Mouse (Mus musculus): ENCODE results near the gene Ercc4. TPM values are rescaled to one million over a fixed set of nuclear protein-coding genes. Genes with fewer than 3 reads are reported as not detected.

The Ercc4 gene
- polyA plus RNA-seq, 1 experiment from 2014 or later, result 15.5 TPM

DNA sequence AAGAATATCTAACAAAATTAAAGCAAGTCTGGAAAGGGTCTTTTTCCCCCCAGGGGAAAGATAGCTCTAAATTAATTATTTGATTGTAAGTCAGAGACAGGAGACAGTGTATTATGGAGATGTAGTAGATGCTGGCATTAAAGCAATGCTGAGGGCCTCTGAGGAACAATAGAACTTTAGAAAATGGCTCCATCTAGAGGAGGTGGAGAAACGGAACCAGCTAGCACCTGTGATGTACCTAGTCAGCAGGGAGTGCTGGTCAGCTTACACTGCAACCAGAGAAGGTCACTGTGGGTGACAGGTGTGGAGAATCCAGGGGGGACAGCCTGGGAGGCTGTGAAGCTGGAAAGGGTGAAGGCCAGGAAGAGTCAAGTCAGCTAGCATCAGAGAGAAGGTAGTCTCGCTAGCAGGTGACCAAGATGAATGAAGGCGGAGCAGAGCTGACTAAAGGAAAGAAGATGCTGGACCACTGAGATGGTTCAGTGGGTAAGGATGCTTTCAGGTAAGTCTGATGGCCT is 48.7 kb downstream of the Ercc4 start:
- no peaks in the 10 kb centered on the region for H3K27me3 ChIP-seq (ENCODE audit: insufficient read depth, low read length)
- no peaks in the 10 kb centered on the region for H3K4me1 ChIP-seq (ENCODE audit: insufficient read depth)
- WGBS, result 61% methylated on average over 3 of the region's 3 CpGs
- DNase-seq, result no peak
- peak; percentile 25 for TF ChIP-seq CTCF (IDR thresholded peaks at IDR 0.05; ENCODE audit: low read depth)
- no peak overlapping the region for H3K4me2 ChIP-seq
- H3K4me3 ChIP-seq (ENCODE audit: low read depth, low read length), result no peak overlapping the region
- no peaks in the 10 kb centered on the region for H3K36me3 ChIP-seq (ENCODE audit: insufficient read depth)
- H3K9me3 ChIP-seq (ENCODE audit: low read depth, low read length), result no peaks in the 10 kb centered on the region
- H3K27ac ChIP-seq (ENCODE audit: low read depth), result no peak overlapping the region
- ATAC-seq (ENCODE audit: insufficient read depth), result no peak
- H3K9ac ChIP-seq, result no peak overlapping the region

DNA sequence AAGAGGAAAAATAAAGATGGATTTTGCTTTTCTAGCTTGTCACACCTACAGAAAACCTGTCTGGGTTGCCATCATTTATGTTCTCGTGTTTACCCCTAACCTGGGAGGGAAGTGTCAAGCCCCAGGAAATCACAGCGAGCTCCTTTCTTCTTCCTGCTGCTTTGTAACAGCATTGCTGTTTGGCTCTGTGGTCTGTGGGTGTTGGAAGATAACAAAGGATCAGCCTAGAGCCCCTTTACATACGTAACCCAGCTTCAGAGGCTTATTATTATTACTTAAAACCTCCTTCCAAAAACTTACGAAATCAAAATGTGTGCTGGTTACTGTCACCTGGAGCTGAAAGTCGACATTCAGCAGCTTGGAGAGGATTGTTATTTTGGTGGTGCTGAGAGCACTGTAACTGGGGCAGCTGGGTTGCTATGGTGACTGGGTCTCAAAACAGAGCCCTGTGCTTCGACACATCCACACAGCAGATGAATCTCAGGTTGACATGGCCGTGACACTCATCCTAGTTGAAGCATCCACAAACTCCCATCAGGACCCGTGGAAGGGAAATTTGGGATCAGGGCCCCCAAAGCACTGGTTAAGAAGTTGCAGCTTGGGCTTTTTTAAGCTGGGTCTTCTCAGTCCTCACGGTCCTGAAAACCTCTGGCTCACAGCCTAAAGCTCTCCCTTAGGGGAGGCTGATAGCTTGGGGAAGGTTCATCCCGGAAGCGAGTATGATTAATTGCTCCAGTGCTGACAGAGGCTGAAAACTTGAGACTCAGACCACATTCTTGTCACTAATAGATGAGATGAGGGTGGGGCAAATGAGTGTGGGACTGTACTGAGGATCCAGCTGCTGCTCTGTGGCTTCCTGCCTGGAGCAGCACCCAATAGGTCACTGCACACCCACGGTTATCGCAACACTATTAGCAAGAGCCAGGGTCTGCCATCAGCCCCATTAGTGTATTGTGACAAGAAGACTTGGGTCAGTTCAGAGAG is 49.7 kb downstream of the Ercc4 start:
- H3K9ac ChIP-seq, result no peak overlapping the region
- peak; percentile 91 for ATAC-seq (ENCODE audit: insufficient read depth)
- no peak for TF ChIP-seq CTCF (IDR thresholded peaks at IDR 0.05; ENCODE audit: low read depth)
- H3K9me3 ChIP-seq (ENCODE audit: low read depth, low read length), result no peaks in the 10 kb centered on the region
- H3K4me1 ChIP-seq (ENCODE audit: insufficient read depth), result no peaks in the 10 kb centered on the region
- no peak overlapping the region for H3K4me3 ChIP-seq (ENCODE audit: low read depth, low read length)
- H3K27me3 ChIP-seq (ENCODE audit: insufficient read depth, low read length), result no peaks in the 10 kb centered on the region
- no peak overlapping the region for H3K27ac ChIP-seq (ENCODE audit: low read depth)
- 18% methylated on average over 13 of the region's 13 CpGs for WGBS
- peak overlapping the region; percentile 65 for H3K4me2 ChIP-seq
- DNase-seq, result peak; percentile 86
- H3K36me3 ChIP-seq (ENCODE audit: insufficient read depth), result no peaks in the 10 kb centered on the region

DNA sequence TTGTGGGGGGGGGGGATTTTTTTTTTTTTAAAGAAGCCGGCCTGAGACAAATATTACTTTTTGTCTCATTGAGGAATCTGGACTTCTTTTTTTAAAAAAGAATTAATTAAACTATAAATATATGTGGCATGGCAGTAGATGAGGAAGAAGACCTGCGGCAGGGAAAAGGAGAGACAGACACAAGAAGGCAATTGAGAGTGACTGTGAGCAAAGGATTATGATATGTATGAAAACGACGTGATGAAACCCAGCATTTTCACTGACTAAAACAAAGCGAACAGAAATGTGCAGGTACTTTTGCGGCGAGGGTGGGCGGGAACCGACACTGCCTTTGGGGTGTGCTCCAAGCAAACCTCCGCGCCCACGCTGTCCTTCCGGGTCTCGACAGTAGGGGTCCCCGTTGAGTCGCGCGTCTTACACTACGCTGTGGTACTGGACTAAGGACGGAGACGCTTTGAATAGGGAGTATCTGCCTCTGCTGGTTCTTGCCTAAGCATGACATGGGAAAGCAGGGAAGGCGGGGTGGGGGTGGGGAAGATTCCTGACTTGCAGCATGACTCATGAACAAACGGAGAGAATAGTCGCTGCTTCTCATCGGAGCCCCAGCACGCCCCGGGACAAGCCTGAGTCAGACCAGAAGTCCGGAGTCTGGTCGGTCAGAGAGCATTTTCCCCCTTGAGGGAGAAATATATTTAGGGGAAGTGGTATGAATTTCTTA is 50.6 kb downstream of the Ercc4 start:
- WGBS, result under 1% methylated on average over 29 of the region's 29 CpGs
- Histone ChIP-seq H3K36me3 (ENCODE audit: insufficient read depth) (no peaks in the 10 kb centered on the region), H3K4me3 (ENCODE audit: low read depth, low read length) (peak overlapping the region; percentile 29), H3K4me1 (ENCODE audit: insufficient read depth) (no peaks in the 10 kb centered on the region), H3K27ac (ENCODE audit: low read depth) (0 out of 2 replicates have a peak overlapping the region, but pooled peaks have one; percentile 42), H3K27me3 (ENCODE audit: insufficient read depth, low read length) (no peaks in the 10 kb centered on the region), H3K9me3 (ENCODE audit: low read depth, low read length) (no peaks in the 10 kb centered on the region), H3K9ac (no peak overlapping the region; the same call in 1 of the 2 replicates), H3K4me2 (peak overlapping the region; percentile 65)
- peak; percentile 96 for ATAC-seq (ENCODE audit: insufficient read depth)
- DNase-seq, result peak; percentile 98
- TF ChIP-seq CTCF (IDR thresholded peaks at IDR 0.05; ENCODE audit: low read depth), result peak; percentile 99

DNA sequence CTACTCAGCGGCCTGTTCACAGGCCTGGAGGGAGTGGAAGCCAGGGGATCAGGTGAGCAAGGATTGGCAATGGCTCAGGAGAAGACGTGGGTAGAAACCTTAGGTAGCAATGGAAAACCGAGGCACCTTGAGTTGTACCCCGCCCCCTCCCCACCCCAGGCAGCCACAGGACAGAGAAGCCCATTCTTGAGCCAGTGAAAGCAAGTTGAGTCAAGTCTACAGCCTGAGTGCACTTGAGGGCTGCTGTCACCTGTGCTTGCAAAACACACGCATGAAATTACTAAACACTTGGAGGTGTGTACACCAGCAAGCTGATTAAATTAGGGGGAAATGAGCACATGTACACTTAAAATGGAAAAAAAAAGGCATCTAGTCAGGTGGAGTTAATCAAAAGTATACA is 52.0 kb downstream of the Ercc4 start:
- no peak for TF ChIP-seq CTCF (IDR thresholded peaks at IDR 0.05; ENCODE audit: low read depth)
- Histone ChIP-seq H3K9ac (no peak overlapping the region), H3K27ac (ENCODE audit: low read depth) (no peak overlapping the region), H3K27me3 (ENCODE audit: insufficient read depth, low read length) (no peaks in the 10 kb centered on the region), H3K4me3 (ENCODE audit: low read depth, low read length) (no peak overlapping the region), H3K4me2 (no peak overlapping the region), H3K9me3 (ENCODE audit: low read depth, low read length) (no peaks in the 10 kb centered on the region), H3K36me3 (ENCODE audit: insufficient read depth) (no peaks in the 10 kb centered on the region), H3K4me1 (ENCODE audit: insufficient read depth) (no peaks in the 10 kb centered on the region)
- DNase-seq (no peak), ATAC-seq (ENCODE audit: insufficient read depth) (no peak)
- 73% methylated on average over 5 of the region's 5 CpGs for WGBS

DNA sequence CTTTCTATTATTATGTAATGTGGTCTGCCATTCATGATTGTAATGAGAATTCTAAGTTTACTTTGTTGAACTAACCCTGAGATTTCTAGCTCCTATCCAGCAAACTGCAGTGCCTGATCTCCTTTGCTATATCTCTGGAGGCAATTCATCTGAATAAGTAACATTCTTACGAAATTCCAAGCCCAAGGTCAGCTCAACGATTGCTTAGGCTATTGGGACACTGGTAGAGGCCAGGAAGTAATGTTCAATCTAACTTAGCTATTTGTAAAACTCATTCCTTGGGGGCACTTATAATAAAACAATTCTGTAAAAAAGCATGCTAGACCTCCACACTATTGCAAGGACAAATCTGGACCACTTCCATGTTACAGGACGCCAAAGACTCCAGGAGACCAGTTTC is 58.2 kb downstream of the Ercc4 start:
- WGBS, result 66% methylated on average over 3 of the region's 3 CpGs
- Histone ChIP-seq H3K9me3 (ENCODE audit: low read depth, low read length) (no peaks in the 10 kb centered on the region; the same call in 1 of the 2 replicates), H3K36me3 (ENCODE audit: insufficient read depth) (no peaks in the 10 kb centered on the region), H3K4me1 (ENCODE audit: insufficient read depth) (no peaks in the 10 kb centered on the region), H3K9ac (no peak overlapping the region), H3K4me2 (no peak overlapping the region), H3K4me3 (ENCODE audit: low read depth, low read length) (no peak overlapping the region), H3K27ac (ENCODE audit: low read depth) (no peak overlapping the region), H3K27me3 (ENCODE audit: insufficient read depth, low read length) (no peaks in the 10 kb centered on the region)
- DNase-seq (no peak), ATAC-seq (ENCODE audit: insufficient read depth) (no peak)
- TF ChIP-seq CTCF (IDR thresholded peaks at IDR 0.05; ENCODE audit: low read depth), result no peak

DNA sequence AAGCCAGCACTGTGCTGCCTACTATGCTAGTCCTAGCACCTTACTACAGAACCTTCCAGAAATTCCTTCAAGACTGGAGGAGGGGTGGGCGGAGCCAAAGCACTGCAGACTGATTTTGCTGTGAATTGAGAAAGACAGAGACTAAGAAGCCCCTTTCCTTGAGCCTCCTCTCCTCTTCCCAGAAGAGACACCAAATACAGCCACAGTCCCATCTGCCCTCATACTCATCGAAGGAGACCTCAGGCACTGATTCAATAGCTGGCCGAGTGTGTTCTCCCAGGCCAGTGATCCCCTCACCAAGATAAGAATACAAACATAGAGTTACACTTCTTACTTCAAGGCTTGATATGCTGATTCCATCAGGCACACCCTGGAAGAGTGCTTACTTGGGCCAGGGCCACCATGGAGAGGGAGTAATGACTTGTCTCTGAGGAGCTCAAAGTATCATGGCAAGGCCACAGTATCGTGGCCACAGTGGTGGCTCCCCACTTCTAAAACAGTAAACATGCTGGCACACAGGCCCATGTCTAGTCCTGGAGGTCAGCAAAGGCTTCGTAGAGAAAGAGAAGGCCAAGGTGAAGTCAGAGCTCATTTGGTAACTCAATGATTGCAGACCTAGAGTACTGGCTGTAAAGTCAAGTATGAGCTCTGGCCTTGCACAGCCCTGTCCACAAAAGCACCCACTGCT is 63.7 kb downstream of the Ercc4 start:
- H3K4me1 ChIP-seq (ENCODE audit: insufficient read depth), result no peaks in the 10 kb centered on the region
- H3K4me2 ChIP-seq, result no peak overlapping the region
- WGBS, result 75% methylated on average over 5 of the region's 5 CpGs
- ATAC-seq (ENCODE audit: insufficient read depth), result no peak
- H3K27me3 ChIP-seq (ENCODE audit: insufficient read depth, low read length), result no peaks in the 10 kb centered on the region
- H3K9me3 ChIP-seq (ENCODE audit: low read depth, low read length), result no peaks in the 10 kb centered on the region
- H3K36me3 ChIP-seq (ENCODE audit: insufficient read depth), result no peaks in the 10 kb centered on the region
- no peak overlapping the region for H3K4me3 ChIP-seq (ENCODE audit: low read depth, low read length)
- no peak for DNase-seq
- no peak overlapping the region for H3K9ac ChIP-seq
- H3K27ac ChIP-seq (ENCODE audit: low read depth), result no peak overlapping the region
- no peak for TF ChIP-seq CTCF (IDR thresholded peaks at IDR 0.05; ENCODE audit: low read depth)

All from lung, embryonic 14.5 days (tissue).